Mouse (Mus musculus) hindbrain, embryonic 11.5 days (tissue): ENCODE results near the gene Asb10. TPM values are rescaled to one million over a fixed set of nuclear protein-coding genes. Genes with fewer than 3 reads are reported as not detected.
A peak's percentile ranks its signal among the peaks of the same experiment; 100 is the strongest.

Experiments
- ATAC-seq: fragments of 200-750 bp; cut with Nextera tagmentation; 2 replicates; pipeline ENCODE4 v1.8.0; 2017; ENCODE audit warnings: mild to moderate bottlenecking, moderate TSS enrichment, moderate library complexity; ENCODE audit not compliant: low FRiP score
- DNase-seq: peaks from one replicate; pipeline ENCODE4 v3.0.0-alpha.2; 2015; ENCODE audit warnings: low spot score
- H3K27ac ChIP-seq: fragments of 300-500 bp; sonication (generic); 2 replicates; pipeline ENCODE4 v1.5.1; 2014; ENCODE audit warnings: mild to moderate bottlenecking, low read depth, low read length
- H3K27me3 ChIP-seq: fragments of 300-500 bp; sonication (generic); 2 replicates; pipeline ENCODE4 v1.6.1; 2014; ENCODE audit warnings: mild to moderate bottlenecking, low read length, moderate library complexity, mixed read lengths; ENCODE audit not compliant: control insufficient read depth, insufficient read depth
- H3K36me3 ChIP-seq: fragments of 300-500 bp; sonication (generic); 2 replicates; pipeline ENCODE4 v1.6.1; 2014; ENCODE audit warnings: mild to moderate bottlenecking, low read length, moderate library complexity, mixed read lengths; ENCODE audit not compliant: control insufficient read depth, insufficient read depth
- H3K4me1 ChIP-seq: fragments of 300-500 bp; sonication (generic); replicated peaks from 2 replicates; pipeline ENCODE4 v1.6.1; 2014; ENCODE audit warnings: low read length, mixed read lengths; ENCODE audit not compliant: control insufficient read depth, insufficient read depth
- H3K4me2 ChIP-seq: fragments of 300-500 bp; sonication (generic); replicated peaks from 2 replicates; pipeline ENCODE4 v1.6.1; 2014; ENCODE audit warnings: mild to moderate bottlenecking, low read depth, low read length
- H3K4me3 ChIP-seq: fragments of 300-500 bp; sonication (generic); 2 replicates; pipeline ENCODE4 v1.5.1; 2014; ENCODE audit warnings: low read depth, low read length
- H3K9ac ChIP-seq: fragments of 300-500 bp; sonication (generic); 2 replicates; pipeline ENCODE4 v1.6.1; 2014; ENCODE audit warnings: low read depth, low read length
- H3K9me3 ChIP-seq: fragments of 300-500 bp; sonication (generic); 2 replicates; pipeline ENCODE4 v1.6.1; 2016; ENCODE audit warnings: low read length; ENCODE audit not compliant: control insufficient read depth
- WGBS: fragments of 180-500 bp; shearing (Covaris S2); extraction: QIAGEN DNeasy Blood & Tissue Kit; methylation state at CpG from one replicate; pipeline ENCODE4 v1.1.7; 2014; 5-methylcytosine and 5-hydroxymethylcytosine counted together
- polyA plus RNA-seq: library from polyadenylated mRNA; unstranded; fragments of >200 nt; fragmentation: Nextera tagmentation; extraction: Ambion mirVana; gene quantifications from 2 replicates; pipeline ENCODE4 v1.2.1, GENCODE M21; 2014

Gene Asb10
- polyA plus RNA-seq, 1 experiment from 2014 or later, result 0.20 TPM

- Histone ChIP-seq H3K9me3 (no peaks in the 10 kb centered on the region), H3K36me3 (no peaks in the 10 kb centered on the region), H3K27me3 (no peaks in the 10 kb centered on the region), H3K4me1 (no peaks in the 10 kb centered on the region; the same call in 1 of the 2 replicates), H3K4me2 (no peak overlapping the region), H3K9ac (no peak overlapping the region), H3K4me3 (no peak overlapping the region), H3K27ac (no peak overlapping the region)
- DNase-seq (no peak), ATAC-seq (no peak)
- 45% methylated on average over 6 of the region's 6 CpGs for WGBS
Measured at GRCm38 (mm10) chr5:24541144-24541569, 379 bp upstream of the Asb10 start.

- WGBS, result 79% methylated on average over 22 of the region's 22 CpGs
- no peak overlapping the region for H3K9ac ChIP-seq
- DNase-seq, result no peak
- H3K36me3 ChIP-seq, result no peaks in the 10 kb centered on the region
- no peak for ATAC-seq
- no peak overlapping the region for H3K4me3 ChIP-seq
- H3K9me3 ChIP-seq, result no peaks in the 10 kb centered on the region
- no peaks in the 10 kb centered on the region for H3K27me3 ChIP-seq
- no peak overlapping the region for H3K27ac ChIP-seq
- H3K4me1 ChIP-seq, result no peaks in the 10 kb centered on the region; the same call in 1 of the 2 replicates
- H3K4me2 ChIP-seq, result no peak overlapping the region
Measured at GRCm38 (mm10) chr5:24539571-24540296, 1.0 kb downstream of the Asb10 start.

- H3K4me2 ChIP-seq, result no peak overlapping the region
- H3K9me3 ChIP-seq, result no peaks in the 10 kb centered on the region
- no peaks in the 10 kb centered on the region; the same call in 1 of the 2 replicates for H3K4me1 ChIP-seq
- 66% methylated on average over 16 of the region's 16 CpGs for WGBS
- no peak for ATAC-seq
- H3K36me3 ChIP-seq, result no peaks in the 10 kb centered on the region
- no peaks in the 10 kb centered on the region for H3K27me3 ChIP-seq
- no peak overlapping the region for H3K9ac ChIP-seq
- H3K27ac ChIP-seq, result no peak overlapping the region
- H3K4me3 ChIP-seq, result no peak overlapping the region
- no peak for DNase-seq
Measured at GRCm38 (mm10) chr5:24537618-24538017, 3.2 kb downstream of the Asb10 start.

- Histone ChIP-seq H3K4me3 (no peak overlapping the region), H3K4me1 (no peaks in the 10 kb centered on the region; the same call in 1 of the 2 replicates), H3K9ac (no peak overlapping the region), H3K9me3 (no peaks in the 10 kb centered on the region), H3K4me2 (no peak overlapping the region), H3K27me3 (no peaks in the 10 kb centered on the region), H3K27ac (no peak overlapping the region), H3K36me3 (no peaks in the 10 kb centered on the region)
- no peak for ATAC-seq
- DNase-seq, result no peak
- WGBS, result 82% methylated on average over 5 of the region's 5 CpGs
Measured at GRCm38 (mm10) chr5:24536511-24536910, 4.3 kb downstream of the Asb10 start.

GRCm38 (mm10) chr5:24535731-24536130, 5.0 kb downstream of the Asb10 start:
- Histone ChIP-seq H3K27ac (no peak overlapping the region), H3K4me3 (no peak overlapping the region), H3K9me3 (no peaks in the 10 kb centered on the region), H3K4me1 (no peaks in the 10 kb centered on the region; the same call in 1 of the 2 replicates), H3K36me3 (no peaks in the 10 kb centered on the region), H3K27me3 (no peaks in the 10 kb centered on the region; the same call in 1 of the 2 replicates), H3K4me2 (no peak overlapping the region), H3K9ac (no peak overlapping the region)
- 87% methylated on average over 3 of the region's 3 CpGs for WGBS
- DNase-seq (no peak), ATAC-seq (no peak)

GRCm38 (mm10) chr5:24534292-24534691, 6.5 kb downstream of the Asb10 start:
- Histone ChIP-seq H3K9me3 (no peaks in the 10 kb centered on the region), H3K9ac (no peak overlapping the region), H3K36me3 (no peaks in the 10 kb centered on the region), H3K4me1 (no peaks in the 10 kb centered on the region; the same call in 1 of the 2 replicates), H3K4me3 (no peak overlapping the region), H3K27me3 (peaks cover 3% of the 10 kb centered on the region), H3K4me2 (no peak overlapping the region), H3K27ac (no peak overlapping the region)
- ATAC-seq (no peak), DNase-seq (no peak)
- 55% methylated on average over 5 of the region's 5 CpGs for WGBS

GRCm38 (mm10) chr5:24533391-24533790, 7.4 kb downstream of the Asb10 start:
- Histone ChIP-seq H3K4me1 (no peaks in the 10 kb centered on the region), H3K4me3 (no peak overlapping the region), H3K4me2 (no peak overlapping the region), H3K27ac (no peak overlapping the region), H3K27me3 (peaks cover 12% of the 10 kb centered on the region), H3K9me3 (no peaks in the 10 kb centered on the region), H3K36me3 (no peaks in the 10 kb centered on the region), H3K9ac (no peak overlapping the region)
- WGBS, result 45% methylated on average over 11 of the region's 11 CpGs
- ATAC-seq, result no peak
- no peak for DNase-seq

GRCm38 (mm10) chr5:24530042-24530689, 10.6 kb downstream of the Asb10 start:
- Histone ChIP-seq H3K36me3 (no peaks in the 10 kb centered on the region), H3K4me3 (no peak overlapping the region), H3K4me2 (no peak overlapping the region), H3K27me3 (peaks cover 36% of the 10 kb centered on the region), H3K27ac (no peak overlapping the region), H3K4me1 (peaks cover 6% of the 10 kb centered on the region; the same call in 1 of the 2 replicates), H3K9me3 (no peaks in the 10 kb centered on the region), H3K9ac (no peak overlapping the region)
- 20% methylated on average over 24 of the region's 24 CpGs for WGBS
- ATAC-seq (peak; percentile 42; the same call in 1 of the 2 replicates), DNase-seq (peak; percentile 96)
